Mouse (Mus musculus) liver, postnatal 0 days (tissue): ENCODE data around the gene Habp4. TPM values are rescaled to one million over a fixed set of nuclear protein-coding genes. Genes with fewer than 3 reads are reported as not detected.

Experiments
- ATAC-seq: fragments of 200-750 bp; cut with Nextera tagmentation; 2 replicates; pipeline ENCODE4 v1.8.0; 2017; ENCODE audit warnings: mild to moderate bottlenecking, moderate library complexity
- DNase-seq: peaks from one replicate; pipeline ENCODE4 v3.0.0-alpha.2; 2016
- H3K27ac ChIP-seq: fragments of 300-500 bp; sonication (generic); 2 replicates; pipeline ENCODE4 v1.5.1; 2014; ENCODE audit warnings: antibody characterized with exemption, moderate library complexity, mild to moderate bottlenecking, low read depth
- H3K27me3 ChIP-seq: fragments of 300-500 bp; sonication (generic); 2 replicates; pipeline ENCODE4 v1.6.1; 2014; ENCODE audit warnings: low read length, control low read depth, mixed read lengths; ENCODE audit not compliant: insufficient read depth
- H3K36me3 ChIP-seq: fragments of 300-500 bp; sonication (generic); replicated peaks from 2 replicates; pipeline ENCODE4 v1.6.1; 2014; ENCODE audit warnings: mild to moderate bottlenecking, control low read depth, low read length, moderate library complexity, mixed read lengths; ENCODE audit not compliant: insufficient read depth
- H3K4me1 ChIP-seq: fragments of 300-500 bp; sonication (generic); 2 replicates; pipeline ENCODE4 v1.6.1; 2014; ENCODE audit warnings: antibody characterized with exemption, mild to moderate bottlenecking, control low read depth; ENCODE audit not compliant: insufficient read depth
- H3K4me2 ChIP-seq: fragments of 300-500 bp; sonication (generic); 2 replicates; pipeline ENCODE4 v1.6.1; 2014; ENCODE audit warnings: low read depth, mild to moderate bottlenecking, low read length, moderate library complexity, mixed read lengths
- H3K4me3 ChIP-seq: fragments of 300-500 bp; sonication (generic); 2 replicates; pipeline ENCODE4 v1.5.1; 2014; ENCODE audit warnings: low read depth, low read length
- H3K9ac ChIP-seq: fragments of 300-500 bp; sonication (generic); replicated peaks from 2 replicates; pipeline ENCODE4 v1.6.1; 2014; ENCODE audit warnings: mild to moderate bottlenecking, moderate library complexity
- H3K9me3 ChIP-seq: fragments of 300-500 bp; sonication (generic); 2 replicates; pipeline ENCODE4 v1.6.1; 2016; ENCODE audit warnings: mild to moderate bottlenecking, control low read depth, low read length, mixed read lengths
- CTCF ChIP-seq: sonication (generic); IDR thresholded peaks from 2 replicates; pipeline ENCODE4 v1.5.1; 2016; ENCODE audit warnings: antibody characterized with exemption, low read depth
- EP300 ChIP-seq: IDR thresholded peaks from 2 replicates; pipeline ENCODE4 v1.6.1; 2016; ENCODE audit warnings: antibody characterized with exemption, low read depth, mild to moderate bottlenecking
- WGBS: fragments of 180-500 bp; shearing (Covaris S2); extraction: QIAGEN DNeasy Blood & Tissue Kit; methylation state at CpG from one replicate; pipeline ENCODE4 v1.1.7; 2014; ENCODE audit not compliant: insufficient replicate concordance; 5-methylcytosine and 5-hydroxymethylcytosine counted together
- polyA plus RNA-seq: library from polyadenylated mRNA; unstranded; fragments of >200 nt; fragmentation: Nextera tagmentation; extraction: Ambion mirVana; gene quantifications from 2 replicates; pipeline ENCODE4 v1.2.1, GENCODE M21; 2015

The Habp4 gene
- polyA plus RNA-seq, 1 experiment from 2014 or later = 9.0 TPM

GRCm38 (mm10) chr13:64153083-64153682 lies 8.4 kb upstream of the Habp4 start, which contains the start of gene Zfp367:
TSS of gene Zfp367 (minus strand) at chr13:64153202.
- under 1% methylated on average over 52 of the region's 56 CpGs for WGBS
- Histone ChIP-seq H3K27me3 (no peaks in the 10 kb centered on the region), H3K9me3 (no peaks in the 10 kb centered on the region), H3K4me1 (peaks cover 20% of the 10 kb centered on the region), H3K4me3 (peak within 1 kb of the TSS; percentile 85), H3K4me2 (peak within 1 kb of the TSS; percentile 95), H3K36me3 (no peaks in the 10 kb centered on the region), H3K9ac (peak within 1 kb of the TSS; percentile 86), H3K27ac (peak within 1 kb of the TSS; percentile 93)
- TF ChIP-seq CTCF = no peak
- peak; percentile 59 for TF ChIP-seq EP300
- DNase-seq (peak; percentile 98), ATAC-seq (peak; percentile 94)

DNA sequence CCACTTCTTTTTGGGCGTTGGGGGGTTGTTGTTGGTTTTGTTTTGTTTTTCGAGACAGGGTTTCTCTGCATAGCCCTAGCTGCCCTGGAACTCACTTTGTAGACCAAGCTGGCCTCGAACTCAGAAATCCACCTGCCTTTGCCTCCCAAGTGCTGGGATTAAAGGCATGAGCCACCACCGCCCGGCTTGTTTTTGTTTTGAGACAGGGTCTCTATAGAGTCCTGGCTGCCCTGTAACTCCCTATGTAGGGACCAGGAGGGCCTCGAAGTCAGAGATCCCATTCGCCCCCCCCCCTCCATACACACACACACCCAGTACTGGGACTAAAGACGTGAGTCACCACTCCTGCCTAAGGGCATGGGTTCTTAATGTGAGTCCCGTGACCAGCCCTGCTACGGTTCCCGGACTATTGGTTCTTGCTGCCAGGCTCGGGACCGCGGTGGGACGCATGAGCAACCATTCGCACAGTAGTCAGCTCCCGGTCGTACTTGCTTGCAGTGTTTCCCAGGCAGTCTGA lies 7.8 kb upstream of the Habp4 start:
- WGBS = 2% methylated on average over 18 of the region's 18 CpGs
- H3K9ac ChIP-seq = peak overlapping the region; percentile 57
- peak; percentile 3; the same call in 1 of the 2 replicates for ATAC-seq

DNA sequence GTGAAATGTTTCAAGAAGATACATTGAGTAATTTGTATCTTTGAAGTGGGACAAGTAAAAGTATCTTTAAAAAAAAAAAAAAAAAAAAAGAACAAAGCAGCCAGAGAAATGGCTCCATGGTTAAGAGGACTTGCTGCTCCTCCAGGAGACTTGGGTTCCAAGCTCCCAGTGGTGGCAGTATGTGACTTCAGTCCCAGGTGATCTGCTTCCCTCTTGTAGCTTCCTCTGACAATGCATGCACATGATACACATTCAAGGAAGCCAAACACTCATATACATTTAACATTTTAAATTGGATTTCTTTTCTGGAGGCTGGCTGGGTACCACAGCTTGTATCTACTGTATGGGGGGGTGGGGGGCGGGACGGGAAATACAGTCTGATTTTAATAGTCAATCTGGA lies 7.0 kb upstream of the Habp4 start:
- H3K9me3 ChIP-seq = no peaks in the 10 kb centered on the region
- no peaks in the 10 kb centered on the region for H3K27me3 ChIP-seq
- peaks cover 17% of the 10 kb centered on the region for H3K4me1 ChIP-seq
- ATAC-seq (no peak), DNase-seq (no peak)
- WGBS = 55% methylated on average over 2 of the region's 2 CpGs
- no peak overlapping the region for H3K27ac ChIP-seq
- H3K4me2 ChIP-seq = no peak overlapping the region; the same call in 1 of the 2 replicates
- no peak overlapping the region for H3K4me3 ChIP-seq
- H3K9ac ChIP-seq = no peak overlapping the region
- TF ChIP-seq EP300 (no peak), CTCF (no peak)
- H3K36me3 ChIP-seq = no peaks in the 10 kb centered on the region

More for the DNA sequence above, 7.8 kb upstream of the Habp4 start:
- peak overlapping the region; percentile 85 for H3K4me3 ChIP-seq
- peak overlapping the region; percentile 93 for H3K27ac ChIP-seq
- no peaks in the 10 kb centered on the region for H3K9me3 ChIP-seq
- TF ChIP-seq EP300 (no peak), CTCF (no peak)
- H3K4me1 ChIP-seq = peaks cover 17% of the 10 kb centered on the region
- no peaks in the 10 kb centered on the region for H3K36me3 ChIP-seq
- H3K4me2 ChIP-seq = peak overlapping the region; percentile 95
- peak; percentile 52 for DNase-seq
- H3K27me3 ChIP-seq = no peaks in the 10 kb centered on the region

GRCm38 (mm10) chr13:64155171-64155571 lies 6.5 kb upstream of the Habp4 start:
- Histone ChIP-seq H3K27ac (no peak overlapping the region), H3K27me3 (no peaks in the 10 kb centered on the region), H3K36me3 (no peaks in the 10 kb centered on the region), H3K9me3 (no peaks in the 10 kb centered on the region), H3K4me2 (no peak overlapping the region), H3K9ac (no peak overlapping the region), H3K4me1 (peaks cover 15% of the 10 kb centered on the region), H3K4me3 (no peak overlapping the region)
- WGBS = 37% methylated on average over 1 of the region's 1 CpGs
- no peak for ATAC-seq
- TF ChIP-seq CTCF (peak; percentile 47), EP300 (no peak)
- no peak for DNase-seq

GRCm38 (mm10) chr13:64156966-64157365 lies 4.7 kb upstream of the Habp4 start:
- H3K4me2 ChIP-seq = no peak overlapping the region
- DNase-seq (no peak), ATAC-seq (no peak)
- H3K27ac ChIP-seq = no peak overlapping the region
- H3K9me3 ChIP-seq = no peaks in the 10 kb centered on the region
- H3K27me3 ChIP-seq = no peaks in the 10 kb centered on the region
- no peak overlapping the region for H3K4me3 ChIP-seq
- TF ChIP-seq EP300 (no peak), CTCF (no peak)
- peaks cover 12% of the 10 kb centered on the region; the same call in 1 of the 2 replicates for H3K4me1 ChIP-seq
- H3K9ac ChIP-seq = no peak overlapping the region
- no peaks in the 10 kb centered on the region for H3K36me3 ChIP-seq

DNA sequence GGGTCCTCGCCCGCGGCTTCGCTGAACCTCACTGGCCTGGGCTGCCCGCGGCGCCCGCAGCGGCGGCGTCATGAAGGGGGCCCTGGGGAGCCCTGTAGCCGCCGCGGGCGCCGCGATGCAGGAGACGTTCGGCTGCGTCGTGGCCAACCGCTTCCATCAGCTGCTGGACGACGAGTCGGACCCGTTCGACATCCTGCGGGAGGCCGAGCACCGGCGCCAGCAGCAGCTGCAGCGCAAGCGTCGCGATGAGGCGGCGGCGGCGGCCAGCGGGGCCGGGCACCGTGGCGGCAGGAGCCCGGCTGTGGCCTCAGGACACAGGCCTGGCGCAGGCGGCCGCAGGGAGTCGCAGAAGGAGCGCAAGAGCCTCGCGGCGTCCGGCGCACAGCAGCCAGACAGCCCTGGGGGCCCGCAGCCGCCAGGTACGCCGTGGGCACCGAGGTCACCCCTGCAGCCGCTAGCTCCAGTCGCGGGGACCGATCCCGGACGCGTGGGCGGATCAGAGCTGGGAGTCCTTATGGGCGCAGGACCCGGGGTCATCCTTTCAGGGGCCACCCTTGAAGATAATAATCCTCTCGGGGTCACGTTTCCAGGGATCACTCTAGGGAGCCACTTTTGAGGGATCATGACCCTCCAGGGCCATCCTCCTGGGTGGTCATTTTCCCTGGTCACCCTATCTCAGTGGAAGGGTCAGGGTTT lies 440 bp downstream of the Habp4 start:
- ATAC-seq (peak; percentile 61), DNase-seq (no peak)
- Histone ChIP-seq H3K9ac (peak overlapping the region; percentile 83), H3K27ac (peak overlapping the region; percentile 90), H3K27me3 (peaks cover 7% of the 10 kb centered on the region; the same call in 1 of the 2 replicates), H3K36me3 (no peaks in the 10 kb centered on the region), H3K4me2 (peak overlapping the region; percentile 99), H3K4me1 (peaks cover 14% of the 10 kb centered on the region), H3K4me3 (peak overlapping the region; percentile 85), H3K9me3 (no peaks in the 10 kb centered on the region)
- TF ChIP-seq CTCF (no peak), EP300 (no peak)
- under 1% methylated on average over 69 of the region's 71 CpGs for WGBS
